Mouse (Mus musculus) thymus, postnatal 10 days (tissue): ENCODE data around the gene Thap12.

Source experiments
- DNase-seq, 2 experiments: peaks; one replicate each; pipeline ENCODE4 v3.0.0; 2021; ENCODE audit warnings: low spot score in 2 of 2

Thap12 gene

GRCm38 (mm10) chr7:98702283-98703240 is at the start of gene Thap12:
Gene Thap12 (plus strand): TSS chr7:98703103.
- peak; percentile 99 to 100 for DNase-seq

- peak; percentile 60 to 66 for DNase-seq
Measured at GRCm38 (mm10) chr7:98655681-98656530, 47.0 kb upstream of the Thap12 start.

GRCm38 (mm10) chr7:98656531-98657221 is 46.2 kb upstream of the Thap12 start, which contains the start of gene Emsy:
Gene Emsy (minus strand): TSS chr7:98656783.
- peak; percentile 84 to 88 for DNase-seq

- DNase-seq = no peak
Measured at GRCm38 (mm10) chr7:98665166-98665565, 37.7 kb upstream of the Thap12 start.

- DNase-seq = no peak
Measured at GRCm38 (mm10) chr7:98665726-98666125, 37.2 kb upstream of the Thap12 start.

- no peak for DNase-seq
Measured at GRCm38 (mm10) chr7:98667956-98668746, 34.8 kb upstream of the Thap12 start.

GRCm38 (mm10) chr7:98670831-98671230 is 32.1 kb upstream of the Thap12 start:
- DNase-seq = no peak

- no peak for DNase-seq
Measured at GRCm38 (mm10) chr7:98671416-98671815, 31.5 kb upstream of the Thap12 start.

GRCm38 (mm10) chr7:98672241-98672955 is 30.5 kb upstream of the Thap12 start:
- DNase-seq = no peak

GRCm38 (mm10) chr7:98674344-98674743 is 28.6 kb upstream of the Thap12 start:
- no peak for DNase-seq

GRCm38 (mm10) chr7:98677511-98677910 is 25.4 kb upstream of the Thap12 start:
- DNase-seq = no peak

GRCm38 (mm10) chr7:98678441-98678840 is 24.5 kb upstream of the Thap12 start:
- no peak for DNase-seq

- DNase-seq = no peak
Measured at GRCm38 (mm10) chr7:98680691-98681090, 22.2 kb upstream of the Thap12 start.

GRCm38 (mm10) chr7:98682821-98683220 is 20.1 kb upstream of the Thap12 start:
- DNase-seq = no peak

- no peak for DNase-seq
Measured at GRCm38 (mm10) chr7:98685895-98686294, 17.0 kb upstream of the Thap12 start.

- DNase-seq = no peak
Measured at GRCm38 (mm10) chr7:98690126-98690525, 12.8 kb upstream of the Thap12 start.

- no peak for DNase-seq
Measured at GRCm38 (mm10) chr7:98690831-98691230, 12.1 kb upstream of the Thap12 start.

GRCm38 (mm10) chr7:98692761-98693546 is 9.9 kb upstream of the Thap12 start:
- no peak for DNase-seq

- peak; percentile 68 to 69 for DNase-seq
Measured at GRCm38 (mm10) chr7:98694046-98694445, 8.9 kb upstream of the Thap12 start.
